Mouse (Mus musculus) forebrain, embryonic 11.5 days (tissue): Measurements from ENCODE around the gene 9130019O22Rik. TPM values are rescaled to one million over a fixed set of nuclear protein-coding genes. Genes with fewer than 3 reads are reported as not detected.
A peak's percentile ranks its signal among the peaks of the same experiment; 100 is the strongest.

Experiments
- ATAC-seq: fragments of 200-750 bp; cut with Nextera tagmentation; replicated peaks from 2 replicates; pipeline ENCODE4 v1.8.0; 2017; ENCODE audit warnings: moderate TSS enrichment; ENCODE audit not compliant: low FRiP score
- DNase-seq: peaks from one replicate; pipeline ENCODE4 v3.0.0-alpha.2; 2017; ENCODE audit warnings: low spot score
- H3K27ac ChIP-seq: fragments of 300-500 bp; sonication (generic); 2 replicates; pipeline ENCODE4 v1.5.1; 2014; ENCODE audit warnings: low read depth, low read length
- H3K27me3 ChIP-seq: fragments of 300-500 bp; sonication (generic); 2 replicates; pipeline ENCODE4 v1.6.1; 2014; ENCODE audit warnings: mild to moderate bottlenecking, low read length, mixed read lengths; ENCODE audit not compliant: control insufficient read depth, insufficient read depth
- H3K36me3 ChIP-seq: fragments of 300-500 bp; sonication (generic); 2 replicates; pipeline ENCODE4 v1.6.1; 2014; ENCODE audit warnings: mild to moderate bottlenecking, low read length, moderate library complexity, mixed read lengths; ENCODE audit not compliant: control insufficient read depth, insufficient read depth
- H3K4me1 ChIP-seq: fragments of 300-500 bp; sonication (generic); replicated peaks from 2 replicates; pipeline ENCODE4 v1.6.1; 2014; ENCODE audit warnings: low read length, mixed read lengths; ENCODE audit not compliant: control insufficient read depth, insufficient read depth
- H3K4me2 ChIP-seq: fragments of 300-500 bp; sonication (generic); 2 replicates; pipeline ENCODE4 v1.6.1; 2014; ENCODE audit warnings: low read depth, mild to moderate bottlenecking, low read length, moderate library complexity, mixed read lengths; ENCODE audit not compliant: severe bottlenecking
- H3K4me3 ChIP-seq: fragments of 300-500 bp; sonication (generic); 2 replicates; pipeline ENCODE4 v1.5.1; 2014; ENCODE audit warnings: low read depth, low read length
- H3K9ac ChIP-seq: fragments of 300-500 bp; sonication (generic); 2 replicates; pipeline ENCODE4 v1.6.1; 2014; ENCODE audit warnings: low read length
- H3K9me3 ChIP-seq: fragments of 300-500 bp; sonication (generic); 2 replicates; pipeline ENCODE4 v1.6.1; 2016; ENCODE audit warnings: low read length, mixed read lengths; ENCODE audit not compliant: control insufficient read depth
- WGBS: fragments of 180-500 bp; shearing (Covaris S2); extraction: QIAGEN DNeasy Blood & Tissue Kit; methylation state at CpG from one replicate; pipeline ENCODE4 v1.1.7; 2014; 5-methylcytosine and 5-hydroxymethylcytosine counted together
- polyA plus RNA-seq: library from polyadenylated mRNA; unstranded; fragments of >200 nt; fragmentation: Nextera tagmentation; extraction: Ambion mirVana; gene quantifications from 2 replicates; pipeline ENCODE4 v1.2.1, GENCODE M21; 2014

Gene 9130019O22Rik
- polyA plus RNA-seq, 1 experiment from 2014 or later, result 5.0 TPM

GRCm38 (mm10) chr7:127351230-127352004 lies 35.5 kb downstream of the 9130019O22Rik start:
- ATAC-seq (no peak), DNase-seq (no peak)
- Histone ChIP-seq H3K27ac (no peak overlapping the region), H3K4me3 (no peak overlapping the region), H3K27me3 (no peaks in the 10 kb centered on the region), H3K9me3 (no peaks in the 10 kb centered on the region), H3K4me1 (no peaks in the 10 kb centered on the region), H3K4me2 (no peak overlapping the region), H3K9ac (no peak overlapping the region), H3K36me3 (no peaks in the 10 kb centered on the region)
- WGBS, result 87% methylated on average over 5 of the region's 5 CpGs

GRCm38 (mm10) chr7:127346676-127347075 lies 40.3 kb downstream of the 9130019O22Rik start:
- no peak overlapping the region for H3K27ac ChIP-seq
- 18% methylated on average over 8 of the region's 8 CpGs for WGBS
- H3K4me2 ChIP-seq, result peak overlapping the region; percentile 81; the same call in 1 of the 2 replicates
- DNase-seq (no peak), ATAC-seq (no peak)
- no peak overlapping the region for H3K9ac ChIP-seq
- no peaks in the 10 kb centered on the region for H3K27me3 ChIP-seq
- peak overlapping the region; percentile 89 for H3K4me3 ChIP-seq
- H3K9me3 ChIP-seq, result no peaks in the 10 kb centered on the region
- peaks cover 5% of the 10 kb centered on the region; the same call in 1 of the 2 replicates for H3K4me1 ChIP-seq
- H3K36me3 ChIP-seq, result no peaks in the 10 kb centered on the region

GRCm38 (mm10) chr7:127345512-127346325 lies 41.2 kb downstream of the 9130019O22Rik start, which contains the start of gene Zfp768:
Gene Zfp768, minus strand, starts transcription at chr7:127345589.
- Histone ChIP-seq H3K4me1 (peaks cover 5% of the 10 kb centered on the region; the same call in 1 of the 2 replicates), H3K9me3 (no peaks in the 10 kb centered on the region), H3K9ac (peak within 1 kb of the TSS; percentile 95), H3K36me3 (0 out of 2 replicates have a peak, but pooled peaks cover 2% of the 10 kb centered on the region), H3K27ac (peak within 1 kb of the TSS; percentile 81), H3K4me2 (peak within 1 kb of the TSS; percentile 81), H3K27me3 (no peaks in the 10 kb centered on the region), H3K4me3 (peak within 1 kb of the TSS; percentile 89)
- DNase-seq (peak; percentile 98), ATAC-seq (peak; percentile 93)
- WGBS, result under 1% methylated on average over 68 of the region's 76 CpGs

GRCm38 (mm10) chr7:127345092-127345491 lies 41.9 kb downstream of the 9130019O22Rik start:
- peak; percentile 50 for ATAC-seq
- DNase-seq, result no peak
- 1% methylated on average over 42 of the region's 42 CpGs for WGBS
- Histone ChIP-seq H3K27ac (peak overlapping the region; percentile 81), H3K9me3 (no peaks in the 10 kb centered on the region), H3K9ac (peak overlapping the region; percentile 95), H3K4me2 (peak overlapping the region; percentile 81), H3K36me3 (0 out of 2 replicates have a peak, but pooled peaks cover 2% of the 10 kb centered on the region), H3K4me1 (peaks cover 5% of the 10 kb centered on the region; the same call in 1 of the 2 replicates), H3K4me3 (peak overlapping the region; percentile 89), H3K27me3 (no peaks in the 10 kb centered on the region)

GRCm38 (mm10) chr7:127344371-127344770 lies 42.6 kb downstream of the 9130019O22Rik start:
- ATAC-seq (no peak), DNase-seq (no peak)
- H3K27ac ChIP-seq, result no peak overlapping the region
- H3K27me3 ChIP-seq, result no peaks in the 10 kb centered on the region
- peak overlapping the region; percentile 81 for H3K4me2 ChIP-seq
- peaks cover 5% of the 10 kb centered on the region; the same call in 1 of the 2 replicates for H3K4me1 ChIP-seq
- no peaks in the 10 kb centered on the region for H3K9me3 ChIP-seq
- 92% methylated on average over 8 of the region's 8 CpGs for WGBS
- peak overlapping the region; percentile 95 for H3K9ac ChIP-seq
- 0 out of 2 replicates have a peak, but pooled peaks cover 2% of the 10 kb centered on the region for H3K36me3 ChIP-seq
- peak overlapping the region; percentile 89 for H3K4me3 ChIP-seq

- no peak overlapping the region for H3K4me3 ChIP-seq
- no peaks in the 10 kb centered on the region for H3K9me3 ChIP-seq
- no peak overlapping the region for H3K4me2 ChIP-seq
- WGBS, result 94% methylated on average over 38 of the region's 38 CpGs
- ATAC-seq (no peak), DNase-seq (no peak)
- peaks cover 5% of the 10 kb centered on the region; the same call in 1 of the 2 replicates for H3K4me1 ChIP-seq
- H3K9ac ChIP-seq, result no peak overlapping the region
- H3K36me3 ChIP-seq, result 0 out of 2 replicates have a peak, but pooled peaks cover 2% of the 10 kb centered on the region
- no peak overlapping the region for H3K27ac ChIP-seq
- no peaks in the 10 kb centered on the region for H3K27me3 ChIP-seq
Measured at GRCm38 (mm10) chr7:127343351-127344019, 43.5 kb downstream of the 9130019O22Rik start.

GRCm38 (mm10) chr7:127342888-127343287 lies 44.1 kb downstream of the 9130019O22Rik start:
- DNase-seq, result no peak
- no peak for ATAC-seq
- Histone ChIP-seq H3K36me3 (0 out of 2 replicates have a peak, but pooled peaks cover 2% of the 10 kb centered on the region), H3K9me3 (no peaks in the 10 kb centered on the region), H3K9ac (no peak overlapping the region), H3K4me1 (peaks cover 5% of the 10 kb centered on the region; the same call in 1 of the 2 replicates), H3K4me3 (no peak overlapping the region), H3K27ac (no peak overlapping the region), H3K27me3 (no peaks in the 10 kb centered on the region), H3K4me2 (no peak overlapping the region)
- WGBS, result 96% methylated on average over 7 of the region's 7 CpGs

- Histone ChIP-seq H3K27ac (no peak overlapping the region), H3K4me3 (no peak overlapping the region), H3K4me1 (peaks cover 5% of the 10 kb centered on the region; the same call in 1 of the 2 replicates), H3K27me3 (no peaks in the 10 kb centered on the region), H3K9me3 (no peaks in the 10 kb centered on the region), H3K36me3 (0 out of 2 replicates have a peak, but pooled peaks cover 2% of the 10 kb centered on the region), H3K4me2 (no peak overlapping the region), H3K9ac (no peak overlapping the region)
- DNase-seq (no peak), ATAC-seq (no peak)
- 69% methylated on average over 4 of the region's 4 CpGs for WGBS
Measured at GRCm38 (mm10) chr7:127342332-127342731, 44.6 kb downstream of the 9130019O22Rik start.
